Mouse (Mus musculus) thymus, postnatal 25 days (tissue): ENCODE results near the gene Ryr2.
"Not testable (repeated sequence)": the region's sequence is repeated elsewhere in the genome, so short reads cannot be mapped to it uniquely, and the experiment has no call there.

Experiments
- DNase-seq: peaks from one replicate; pipeline ENCODE4 v3.0.0; 2022

The Ryr2 gene

DNA sequence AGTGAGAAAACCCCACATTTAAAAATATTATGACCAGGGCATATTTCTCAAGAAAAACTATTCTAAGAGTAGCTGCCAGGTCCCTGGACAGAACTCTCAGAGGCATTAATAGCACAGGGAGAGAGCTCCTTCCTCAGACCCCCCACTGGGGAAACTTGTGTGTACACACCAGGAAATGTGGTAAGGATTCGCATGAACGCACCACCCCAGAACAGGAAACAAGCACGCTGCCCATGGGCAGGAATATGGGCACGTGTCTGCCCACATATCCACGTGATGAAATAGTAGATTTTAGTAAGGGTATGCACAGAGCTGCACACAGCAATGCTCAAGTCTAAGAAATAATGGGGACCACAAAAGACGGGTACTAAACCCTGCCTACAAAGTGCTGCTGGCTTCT lies 72.8 kb downstream of the Ryr2 start:
- DNase-seq = no peak

DNA sequence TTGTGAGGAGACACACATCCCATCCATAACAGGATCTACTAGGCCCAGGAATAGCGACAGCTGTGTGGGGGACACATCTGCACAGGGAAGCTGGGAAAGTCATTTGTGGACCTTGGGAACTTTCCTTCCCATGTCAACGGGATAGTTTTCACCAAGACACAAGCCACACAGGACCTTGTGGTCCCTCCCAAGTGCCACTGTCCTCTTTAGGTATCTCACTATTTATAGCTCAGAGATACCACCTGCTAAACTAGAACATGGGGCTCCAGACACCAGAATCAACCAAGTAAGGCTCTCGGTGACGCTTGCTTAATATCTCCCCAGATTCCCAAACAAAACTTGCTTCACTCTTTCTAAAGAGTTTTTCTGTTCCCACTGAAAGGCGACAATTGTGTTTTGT lies 73.5 kb downstream of the Ryr2 start:
- no peak for DNase-seq

DNA sequence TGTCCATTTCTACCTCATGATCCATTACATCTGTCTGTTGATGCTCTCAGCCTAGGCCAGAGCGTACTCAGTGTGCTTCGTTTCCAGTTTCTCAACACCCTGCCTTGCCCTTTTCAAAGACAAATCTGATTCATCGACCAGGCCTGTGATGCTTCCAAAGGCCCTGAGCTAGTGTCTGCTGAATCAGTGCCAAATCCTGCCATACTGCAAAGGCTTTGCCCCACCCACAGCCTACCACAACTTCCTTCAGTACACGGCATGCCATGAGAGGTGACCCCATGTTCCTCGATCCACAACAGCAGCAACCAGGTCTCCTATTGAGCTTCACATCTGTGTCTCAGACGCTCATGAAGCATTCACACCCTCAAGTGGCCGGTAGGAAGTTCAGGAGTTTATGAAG lies 76.9 kb downstream of the Ryr2 start:
- no peak for DNase-seq

DNA sequence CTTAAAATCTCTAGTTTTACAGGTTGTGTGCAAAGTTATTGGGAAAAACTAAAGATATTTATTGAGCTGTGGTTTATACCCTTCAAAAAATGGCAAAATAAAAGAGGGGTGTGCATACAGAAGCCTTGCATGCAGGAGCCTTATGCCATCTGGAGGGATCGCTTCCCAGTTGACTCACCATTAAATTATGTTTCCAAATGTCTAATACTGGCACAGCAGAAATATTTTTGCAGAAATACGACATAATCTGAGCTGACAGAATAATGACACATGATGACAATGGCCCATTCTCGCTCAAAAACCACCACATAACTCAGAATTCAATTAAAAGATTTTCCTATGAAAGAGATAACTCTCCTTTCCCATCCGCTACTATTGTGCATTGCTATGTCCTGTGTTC lies 77.4 kb downstream of the Ryr2 start:
- no peak for DNase-seq

DNA sequence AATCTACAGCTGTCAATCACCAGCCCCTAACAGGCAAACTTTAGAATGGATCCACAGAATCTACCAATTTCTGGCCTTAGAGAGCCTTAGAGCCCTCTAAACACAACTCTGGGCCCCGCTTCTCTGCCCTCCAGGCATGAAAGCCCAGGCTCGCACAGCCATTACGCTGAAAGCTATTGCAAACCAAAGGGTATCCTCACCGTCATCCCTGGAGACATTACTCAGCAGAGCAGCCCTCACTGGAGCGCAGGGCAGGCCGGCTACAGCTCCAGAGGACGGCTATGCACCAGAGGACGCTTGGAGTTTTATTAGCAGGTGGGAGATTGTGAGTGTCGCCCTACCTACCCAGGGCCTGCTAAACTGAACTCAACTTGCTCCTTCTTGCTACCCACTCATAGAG lies 88.7 kb downstream of the Ryr2 start:
- no peak for DNase-seq

DNA sequence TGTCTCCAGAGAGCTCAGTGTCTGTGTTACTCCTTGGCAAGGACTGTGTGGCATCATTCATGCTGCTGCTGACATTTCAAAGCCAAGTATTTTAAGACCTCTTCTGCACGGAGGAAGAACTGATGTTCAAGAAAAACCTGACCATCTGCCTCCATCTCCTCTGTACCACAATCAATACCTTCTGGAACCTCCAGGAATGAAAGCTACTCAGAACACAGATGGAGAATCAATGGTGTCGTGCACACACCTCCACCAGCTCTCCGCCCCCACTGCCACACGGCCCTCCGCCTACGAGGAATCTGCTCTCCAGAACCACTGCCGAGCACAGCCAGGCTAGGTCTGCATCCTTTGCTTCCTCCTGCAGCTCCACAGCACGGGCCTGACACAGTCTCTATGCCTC lies 92.8 kb downstream of the Ryr2 start:
- DNase-seq = no peak

DNA sequence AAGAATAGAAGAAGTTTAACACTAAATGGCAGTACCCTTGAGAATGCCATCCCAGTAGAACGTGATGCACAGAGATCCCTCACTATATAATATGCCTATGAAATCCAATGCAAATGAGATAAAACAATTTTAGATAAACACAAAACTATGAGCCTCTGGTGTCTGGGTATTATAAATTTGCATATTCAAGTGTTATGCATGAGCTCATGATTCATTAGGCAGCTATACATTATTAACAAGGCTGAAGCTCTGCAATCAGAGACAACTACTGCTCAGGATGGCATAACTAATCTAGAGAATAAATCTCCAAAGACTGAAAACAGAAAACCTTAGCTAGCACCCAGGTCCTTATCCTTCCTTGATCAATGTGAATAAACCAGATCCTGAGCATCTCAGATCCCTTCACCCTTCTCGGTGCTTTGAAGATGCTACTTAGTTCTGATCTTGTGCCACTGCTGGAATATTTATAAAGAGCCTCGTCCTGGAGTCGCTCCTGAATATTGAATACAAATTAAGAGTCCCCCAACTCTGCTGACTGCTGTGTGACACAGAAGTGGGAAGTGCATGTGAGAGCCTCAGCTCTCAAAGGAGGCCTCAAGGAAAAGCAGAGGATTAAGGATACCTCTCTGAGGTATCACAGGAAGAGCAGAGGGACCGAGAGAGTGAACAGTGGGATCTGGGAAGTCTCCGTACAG lies 97.6 kb downstream of the Ryr2 start:
- no peak for DNase-seq

DNA sequence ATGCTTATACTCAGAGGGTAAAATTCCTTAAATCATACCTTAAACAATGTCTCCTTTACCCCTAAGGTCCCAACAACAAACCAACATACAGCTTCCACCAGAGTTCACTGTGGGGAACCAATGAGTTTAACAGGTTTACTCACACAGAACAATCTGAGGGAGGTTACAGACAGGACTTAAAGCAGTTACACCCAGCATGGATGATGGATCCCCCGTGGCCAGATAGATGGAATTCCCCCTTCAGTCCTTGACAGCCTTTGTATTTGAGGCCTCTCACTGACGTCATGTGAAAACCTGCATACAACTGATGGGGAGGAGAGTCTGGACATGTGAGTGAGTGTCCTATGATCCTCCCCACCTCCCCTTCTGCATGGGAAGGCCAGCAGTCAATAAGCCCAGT lies 99.2 kb downstream of the Ryr2 start:
- DNase-seq = no peak

DNA sequence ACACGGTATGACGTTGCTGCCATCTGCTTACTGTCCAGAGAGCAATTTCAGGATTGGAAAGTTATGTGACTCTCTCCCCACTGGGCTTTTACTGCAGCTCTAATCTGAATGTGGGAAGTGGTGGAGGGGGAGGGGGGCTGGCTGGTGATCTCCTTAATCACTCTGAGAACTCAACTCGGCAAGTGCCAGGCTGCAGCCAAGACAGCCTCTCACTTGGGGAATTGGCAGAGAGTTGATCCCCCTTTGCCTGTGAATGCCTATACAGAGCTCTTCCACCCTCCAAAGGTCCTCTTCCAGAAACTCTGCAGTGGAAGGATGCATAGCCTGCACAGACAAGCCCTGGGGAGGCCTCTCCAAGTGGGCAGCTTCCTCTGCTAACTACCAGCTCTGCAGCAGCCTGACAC lies 104.9 kb downstream of the Ryr2 start:
- no peak for DNase-seq

DNA sequence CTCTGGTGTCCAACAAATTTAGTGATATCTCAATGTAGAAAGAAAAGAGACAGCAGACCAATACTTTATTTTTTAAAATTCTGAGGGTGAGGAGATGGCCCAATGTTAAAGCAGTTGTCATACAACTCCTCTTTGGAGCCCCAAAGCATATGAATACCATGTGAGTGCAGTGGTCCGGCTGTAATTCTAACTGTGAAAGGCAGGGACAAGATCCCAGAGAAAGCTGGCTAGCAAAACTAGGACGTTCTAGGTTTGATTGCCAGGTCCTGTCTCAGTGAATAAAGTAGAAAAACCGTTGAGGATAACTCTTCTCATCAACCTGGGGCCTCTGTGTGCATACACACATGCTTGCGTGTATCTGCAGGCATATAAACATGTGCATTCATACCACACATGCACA lies 106.9 kb downstream of the Ryr2 start:
- DNase-seq = no peak

DNA sequence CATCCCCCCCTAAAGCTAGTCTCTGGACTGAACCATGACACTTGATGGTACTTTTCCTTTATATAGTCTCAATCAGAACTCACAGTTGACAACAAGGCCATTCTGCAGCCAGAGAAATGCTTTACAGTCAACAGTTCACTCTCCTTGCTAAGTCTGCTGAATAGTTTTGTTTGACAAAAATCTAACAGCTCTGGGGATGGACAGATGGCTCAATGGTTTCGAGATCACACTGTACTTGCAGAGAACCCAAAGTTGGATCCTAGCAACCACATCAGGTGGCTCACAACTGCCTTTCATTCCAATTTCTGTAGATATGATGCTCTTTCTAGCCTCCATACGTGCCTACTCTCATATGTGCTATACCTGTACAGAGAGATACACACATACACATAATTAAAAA lies 109.4 kb downstream of the Ryr2 start:
- DNase-seq = no peak

DNA sequence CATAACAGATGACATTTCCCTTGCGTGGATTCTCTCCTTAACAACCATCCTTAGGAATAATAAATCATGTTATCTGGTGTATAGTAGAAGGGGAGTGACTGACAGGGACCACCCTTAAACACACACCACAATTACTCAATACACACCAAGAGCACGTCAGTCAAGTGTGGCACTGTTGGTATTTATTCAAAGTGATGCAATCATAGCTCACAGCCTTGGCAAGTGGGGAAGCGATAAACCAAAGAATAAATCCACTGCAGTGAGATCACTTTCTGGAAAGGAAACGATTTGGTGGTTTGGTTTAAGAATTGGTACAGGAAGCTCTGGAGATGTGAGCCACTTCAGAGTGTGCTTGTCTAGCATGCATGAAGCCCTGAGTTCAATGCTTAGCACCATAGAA lies 119.2 kb downstream of the Ryr2 start:
- no peak for DNase-seq

DNA sequence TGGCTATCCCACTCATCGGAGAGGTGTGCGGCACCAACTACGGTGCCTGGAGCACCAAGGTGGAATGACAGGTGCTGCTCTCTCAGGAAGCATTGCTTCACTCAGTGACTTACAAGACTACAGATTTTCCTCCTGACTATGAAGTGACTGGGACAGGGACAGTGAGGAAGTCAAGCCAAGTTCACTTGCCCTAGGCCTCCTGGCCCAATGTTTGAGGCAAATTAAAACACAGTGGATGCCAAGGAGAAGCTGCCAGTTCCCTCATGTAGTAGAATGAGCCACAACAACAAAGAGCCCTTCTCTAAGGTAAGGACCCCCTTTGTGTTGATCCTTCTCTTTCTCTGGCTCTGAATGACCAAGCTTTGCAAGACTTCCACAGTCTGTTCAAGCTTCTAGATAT lies 121.7 kb downstream of the Ryr2 start:
- no peak for DNase-seq

DNA sequence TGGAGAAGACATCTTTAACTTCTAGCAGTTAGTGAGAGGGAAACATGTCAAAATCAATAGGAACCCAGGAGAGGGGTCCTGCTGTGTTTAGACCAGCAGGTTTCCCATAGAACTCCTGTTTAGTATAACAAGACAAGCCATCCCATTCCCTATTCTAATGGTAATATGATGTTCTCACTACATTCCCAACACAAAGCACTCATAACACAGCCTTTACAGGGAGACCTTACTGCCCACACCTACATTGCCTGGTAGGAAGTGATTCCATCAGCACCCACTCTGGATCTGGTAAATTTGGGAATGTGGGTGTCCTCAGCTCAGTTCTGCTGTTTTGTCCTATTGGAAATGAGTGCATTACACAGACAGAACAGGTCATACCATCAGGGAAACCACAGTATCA lies 127.7 kb downstream of the Ryr2 start:
- DNase-seq = no peak

DNA sequence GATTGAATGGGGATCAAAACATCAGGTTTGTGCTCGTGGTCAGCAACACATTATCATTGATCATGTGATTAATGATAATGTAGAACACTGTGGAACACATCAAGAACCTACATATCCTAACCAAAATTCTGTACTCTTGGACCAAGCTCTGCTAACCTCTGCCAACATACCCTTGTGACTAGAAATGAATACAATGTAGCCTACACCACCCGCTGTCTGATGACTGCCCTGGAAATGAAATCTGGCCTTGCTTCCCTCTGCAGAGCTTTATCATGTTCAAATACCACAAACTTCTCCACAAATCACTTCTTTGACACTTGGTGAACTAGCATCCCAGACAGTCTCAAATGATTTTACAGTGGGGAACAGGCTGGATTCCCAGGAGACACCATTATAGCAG lies 128.4 kb downstream of the Ryr2 start:
- no peak for DNase-seq

DNA sequence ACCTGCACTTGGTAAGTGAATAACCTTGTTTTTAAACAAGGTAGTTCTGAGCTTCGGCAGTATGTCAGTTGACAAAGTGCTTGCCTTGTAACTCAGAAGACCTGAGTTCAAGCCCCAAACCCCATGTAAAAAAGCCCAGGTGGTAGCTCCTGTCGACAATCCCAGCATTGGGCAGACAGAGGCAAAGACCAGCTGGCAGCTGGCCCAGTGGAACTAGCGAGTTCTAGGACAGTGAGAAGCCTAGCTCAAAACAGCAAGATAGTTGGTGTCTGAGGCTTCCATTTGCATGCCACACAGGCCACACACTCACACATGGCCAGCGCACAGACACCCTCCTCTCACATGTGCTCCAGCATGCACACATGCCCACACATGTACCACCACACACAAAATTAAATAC lies 129.1 kb downstream of the Ryr2 start:
- DNase-seq = no peak

DNA sequence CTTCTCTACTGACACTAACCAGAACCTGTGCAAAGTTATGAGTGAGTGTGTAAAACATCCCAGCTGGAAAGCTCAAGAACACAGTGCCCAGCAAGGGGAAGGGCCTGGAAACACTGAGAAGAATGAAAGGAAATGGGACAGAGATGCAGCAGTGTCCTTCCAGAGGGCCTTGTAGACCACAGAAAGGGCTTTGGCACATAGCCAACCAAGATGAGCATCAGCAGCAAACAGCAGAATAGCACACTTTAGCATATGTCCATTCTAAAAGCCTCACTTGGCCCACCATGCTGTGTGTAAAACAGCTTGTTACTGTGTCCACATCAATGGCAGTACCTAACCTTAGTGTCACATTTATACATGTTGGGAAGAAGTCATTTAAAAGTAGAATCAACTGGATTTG lies 142.4 kb downstream of the Ryr2 start:
- DNase-seq = no peak

DNA sequence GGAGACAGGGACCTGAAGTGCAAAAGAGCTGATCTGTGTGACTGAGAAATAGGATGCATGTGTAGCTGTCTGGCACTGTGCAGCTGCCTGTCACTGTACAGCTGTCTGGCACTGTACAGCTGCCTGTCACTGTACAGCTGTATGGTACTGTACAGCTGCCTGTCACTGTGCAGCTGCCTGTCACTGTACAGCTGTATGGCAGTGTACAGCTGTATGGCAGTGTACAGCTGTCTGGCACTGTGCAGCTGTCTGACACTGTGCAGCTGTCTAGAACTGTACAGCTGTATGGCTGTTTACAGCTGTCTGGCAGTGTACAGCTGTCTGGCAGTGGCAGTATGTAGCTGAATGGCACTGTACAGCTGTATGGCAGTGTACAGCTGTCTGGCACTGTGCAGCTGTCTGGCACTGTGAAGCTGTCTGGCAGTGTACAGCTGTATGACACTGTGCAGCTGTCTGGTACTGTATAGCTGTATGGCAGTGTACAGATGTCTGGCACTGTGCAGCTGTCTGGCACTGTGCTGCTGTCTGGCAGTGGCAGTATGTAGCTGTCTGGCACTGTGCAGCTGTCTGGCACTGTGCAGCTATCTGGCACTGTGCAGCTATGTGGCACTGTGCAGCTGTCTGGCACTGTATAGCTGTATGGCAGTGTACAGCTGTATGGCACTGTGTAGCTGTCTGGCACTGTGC lies 147.1 kb downstream of the Ryr2 start:
- DNase-seq = no peak

DNA sequence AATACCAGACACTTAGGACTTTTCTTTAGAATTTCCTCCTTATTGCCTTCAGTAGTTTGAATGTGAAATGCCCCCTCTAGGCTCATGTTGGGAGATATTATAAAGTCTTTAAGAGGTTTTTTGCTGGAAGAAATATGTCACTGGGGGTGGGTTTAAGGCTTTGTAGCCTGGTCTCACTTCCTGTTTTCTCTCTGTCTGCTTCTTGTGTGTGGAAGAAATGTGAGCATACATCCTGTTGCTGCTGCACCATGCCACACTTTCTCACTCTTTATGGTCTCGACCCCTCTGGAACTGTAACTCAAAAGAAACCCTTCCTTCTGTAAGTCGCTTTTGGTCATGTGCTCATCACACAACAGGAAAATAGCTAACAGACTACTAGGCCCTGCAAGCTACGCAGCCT lies 147.9 kb downstream of the Ryr2 start:
- DNase-seq = no peak

DNA sequence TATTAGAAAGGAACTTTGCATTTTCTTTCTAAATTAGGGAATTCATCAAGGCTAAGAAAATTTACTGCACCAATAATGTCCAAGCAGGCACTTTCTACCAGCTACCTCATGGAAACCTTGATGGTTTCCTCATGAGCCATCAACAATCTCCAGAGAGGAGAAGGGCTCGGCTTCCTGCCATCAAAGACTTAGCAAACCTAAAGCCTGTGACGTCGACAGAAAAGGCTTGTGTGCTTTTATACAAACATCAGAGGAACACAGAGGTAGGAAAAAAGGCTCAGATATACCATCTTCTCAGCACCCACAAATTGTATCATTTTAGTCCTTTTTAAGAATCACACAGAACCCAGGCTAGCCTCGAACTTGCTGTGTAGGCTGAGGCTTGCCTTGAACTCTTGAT lies 148.5 kb downstream of the Ryr2 start:
- no peak for DNase-seq

DNA sequence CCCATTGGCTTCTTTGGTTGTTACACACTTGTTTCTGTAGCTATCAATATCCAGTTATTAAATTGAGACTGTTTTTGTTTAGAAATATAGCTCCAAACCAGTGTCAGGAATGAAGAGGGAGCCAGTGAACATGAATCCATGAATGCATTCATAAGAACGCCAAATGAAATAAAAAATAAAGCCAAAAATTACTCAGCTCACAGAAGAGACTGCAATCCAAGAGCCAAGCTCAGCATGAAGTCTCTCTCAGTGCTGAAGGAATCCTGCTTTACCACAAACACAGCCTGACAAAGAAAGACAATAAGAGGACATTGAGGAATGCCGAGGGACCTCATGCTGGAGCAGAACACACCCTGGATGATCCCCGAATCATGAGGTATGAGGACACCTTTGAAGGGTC lies 154.8 kb downstream of the Ryr2 start:
- DNase-seq = no peak

DNA sequence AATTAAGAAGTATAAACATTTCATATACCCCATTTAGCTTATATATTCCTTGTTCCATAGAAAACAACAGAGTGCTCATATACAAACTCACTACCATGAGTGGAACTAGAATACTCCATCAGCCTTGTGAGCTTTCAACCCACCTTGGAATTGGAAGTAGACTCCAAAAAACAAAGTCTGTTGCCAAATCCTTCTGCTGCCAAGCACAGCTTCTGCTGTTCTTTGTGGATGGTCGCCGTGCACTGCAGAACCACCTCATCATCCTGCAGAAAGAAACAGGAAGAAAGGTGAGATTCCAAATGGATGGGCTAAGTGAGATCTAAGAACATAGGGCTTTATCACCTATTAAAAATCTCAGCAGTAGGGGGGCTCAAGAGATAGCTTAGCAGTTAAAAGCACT lies 161.0 kb downstream of the Ryr2 start:
- no peak for DNase-seq

DNA sequence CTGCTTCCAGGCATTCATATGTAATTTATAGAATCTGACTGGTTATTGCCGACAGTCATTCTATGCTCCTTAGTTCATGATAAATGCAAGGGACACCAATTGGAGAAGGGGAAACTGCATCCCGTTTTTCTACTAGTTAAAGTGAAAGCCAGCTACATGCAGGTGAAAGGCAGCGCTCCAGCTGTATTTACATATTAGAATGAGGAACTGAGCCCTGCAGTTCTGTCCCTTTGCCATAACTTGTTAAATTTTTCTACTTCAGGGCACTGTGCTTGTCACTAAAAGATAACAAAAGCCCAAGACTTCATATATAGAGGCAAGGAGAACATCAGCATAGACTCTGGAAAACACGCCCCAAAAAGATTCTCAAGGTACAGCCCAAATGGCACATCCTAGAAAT lies 165.0 kb downstream of the Ryr2 start:
- no peak for DNase-seq

DNA sequence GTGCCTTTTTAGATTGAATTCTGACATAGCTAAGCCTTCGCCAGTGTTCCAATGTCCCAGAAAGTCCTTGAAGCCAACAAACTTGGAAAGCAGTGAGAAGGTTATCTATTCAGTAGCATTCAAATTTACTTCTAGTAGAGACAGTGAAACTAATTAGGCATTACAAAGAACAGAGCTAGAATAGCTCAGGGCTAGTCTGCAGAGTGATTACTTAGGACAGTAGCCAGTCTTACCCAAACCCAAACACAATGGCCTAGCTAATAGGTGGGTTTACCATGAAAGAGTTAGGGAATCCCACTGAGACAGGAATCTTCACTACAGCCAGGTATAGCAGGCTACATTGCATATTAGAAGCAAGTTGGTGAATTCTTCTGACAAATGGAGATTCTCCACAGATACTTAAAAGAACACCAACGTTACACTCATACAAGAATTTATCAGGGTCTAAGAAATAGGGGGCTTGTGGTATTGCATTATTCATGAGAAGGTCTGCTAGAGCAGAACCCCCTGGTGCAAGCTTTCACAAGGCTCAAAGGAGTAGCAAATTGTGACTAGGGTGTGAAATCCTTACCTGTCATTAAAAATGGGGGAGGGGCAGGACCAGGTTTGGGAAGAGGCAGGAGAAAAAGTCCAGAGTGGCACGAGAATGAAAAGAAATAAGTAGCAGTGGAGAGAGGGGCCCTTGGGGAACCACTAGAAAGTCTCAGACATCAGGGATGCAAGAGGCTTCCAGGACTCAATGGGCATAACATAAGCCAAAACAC lies 172.3 kb downstream of the Ryr2 start:
- not testable (repeated sequence) for DNase-seq
